Mouse (Mus musculus): ENCODE measurements around the gene Cyp4f15.
"Not testable (repeated sequence)": the region's sequence is repeated elsewhere in the genome, so short reads cannot be mapped to it uniquely, and the experiment has no call there.

The Cyp4f15 gene

DNA sequence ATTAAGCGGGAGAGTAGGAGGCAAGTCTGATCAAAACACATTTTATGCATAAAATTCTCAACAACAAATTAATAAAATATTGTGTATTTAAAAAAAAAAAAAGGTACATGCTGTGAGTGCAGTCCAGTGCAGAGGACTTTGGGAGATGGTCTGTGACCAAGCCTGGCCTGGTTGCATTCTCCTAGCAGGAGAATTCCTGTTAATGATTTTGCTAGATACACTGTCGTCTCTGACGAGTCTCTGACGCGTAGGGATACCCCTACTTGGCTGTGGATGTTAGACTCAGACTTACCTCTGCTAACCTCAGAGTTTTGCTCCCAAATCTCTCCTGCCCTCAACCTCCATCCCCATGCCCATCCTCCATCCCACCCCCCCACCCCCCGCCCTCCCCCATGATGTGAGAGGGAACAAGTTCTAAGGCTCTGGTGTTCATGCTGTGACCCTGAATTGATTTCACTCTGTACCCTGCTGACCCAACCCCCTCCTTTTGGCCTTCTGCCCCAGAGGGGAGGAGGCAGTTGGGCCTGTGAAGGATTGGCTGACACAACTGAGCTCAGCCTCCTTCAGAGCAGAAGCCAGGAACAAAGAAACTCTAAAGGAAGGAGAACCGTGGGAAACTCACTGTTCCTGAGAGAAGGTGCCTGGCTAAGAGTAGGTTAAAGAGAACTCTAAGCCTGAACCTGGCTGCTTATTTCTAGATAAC, at the start of gene Cyp4f15:
Gene Cyp4f15, plus strand, starts transcription at position 580 of the 703 bp plus-strand sequence.
- no peak for DNase-seq (ENCODE audit: low read depth, low spot score)

DNA sequence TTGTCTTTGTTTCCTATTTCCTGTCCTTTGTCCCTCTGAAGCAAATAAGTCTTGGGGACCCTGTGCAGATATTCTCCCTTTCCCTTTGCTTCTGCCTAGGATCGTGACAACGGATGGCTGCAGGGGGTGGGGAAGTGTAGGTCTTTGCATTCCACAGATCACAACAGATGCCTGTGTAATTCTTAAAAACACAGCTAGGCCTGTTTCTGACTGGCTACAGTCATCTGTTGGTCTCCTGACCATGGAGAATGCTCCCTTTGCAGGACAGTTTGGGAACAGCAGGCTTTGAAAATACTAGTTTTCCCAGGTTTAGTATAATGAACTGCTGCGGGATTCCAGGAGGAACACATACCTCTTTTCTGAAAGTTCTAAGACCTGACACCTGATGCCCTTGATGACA, 49.1 kb upstream of the Cyp4f15 start:
- DNase-seq (ENCODE audit: low read depth, low spot score) = no peak

DNA sequence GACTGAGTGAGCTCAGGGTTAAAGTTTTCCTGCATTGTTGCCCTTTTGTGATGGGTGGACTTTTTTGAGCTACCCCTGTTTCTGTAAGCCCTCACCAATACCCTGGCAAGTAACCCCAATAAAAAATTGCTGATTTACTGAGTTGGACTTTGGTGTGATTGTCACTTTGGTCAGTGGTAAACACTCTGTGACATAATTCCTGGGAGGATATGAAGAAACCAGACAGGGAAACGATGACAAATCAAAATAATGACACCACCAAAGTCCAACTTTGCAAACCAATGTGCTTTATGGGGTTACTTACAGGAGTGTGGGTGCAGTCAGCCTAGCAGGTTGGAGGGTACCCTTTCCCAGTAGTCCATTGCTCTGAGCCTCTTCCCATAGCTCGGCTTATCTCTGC, 48.3 kb upstream of the Cyp4f15 start:
- no peak for DNase-seq (ENCODE audit: low read depth, low spot score)

DNA sequence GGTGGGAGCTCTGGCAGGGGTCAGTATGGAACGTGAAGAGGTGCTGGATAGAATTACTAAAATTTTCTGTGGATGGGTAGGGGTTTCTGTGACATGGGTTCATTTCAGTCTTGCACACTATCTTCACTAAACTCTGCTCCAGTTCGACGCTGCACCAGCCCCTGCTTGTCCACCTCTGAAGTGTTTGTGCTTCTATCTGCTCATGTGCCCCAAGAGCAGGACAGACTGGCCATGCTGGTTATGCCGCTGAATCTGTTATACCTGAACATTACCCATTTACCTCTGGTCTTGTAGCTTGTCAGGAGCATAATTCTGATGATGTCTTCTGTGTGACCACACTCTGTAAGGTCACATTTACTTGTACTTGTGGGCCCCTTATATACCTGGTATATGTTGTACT, 38.8 kb upstream of the Cyp4f15 start:
- DNase-seq (ENCODE audit: low read depth, low spot score) = no peak

DNA sequence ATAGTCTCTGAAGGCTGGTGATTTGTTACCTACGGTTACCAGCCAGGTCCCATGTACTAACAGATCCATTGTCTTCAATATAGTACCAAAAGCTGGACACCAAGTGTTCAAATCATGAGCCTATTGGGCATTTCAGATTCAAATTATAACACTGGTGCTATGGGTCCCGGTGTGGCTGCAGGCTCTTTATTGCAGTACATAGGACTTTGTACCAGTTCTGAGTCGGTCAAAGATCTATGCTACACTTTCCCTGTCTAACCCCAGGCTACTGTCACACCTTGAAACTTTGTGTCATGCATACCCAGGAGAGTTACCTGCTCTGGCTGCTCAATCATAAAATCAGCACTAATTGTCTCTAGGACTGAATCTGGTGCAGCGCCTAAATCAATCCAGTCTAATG, 31.6 kb upstream of the Cyp4f15 start:
- DNase-seq (ENCODE audit: low read depth, low spot score) = no peak

DNA sequence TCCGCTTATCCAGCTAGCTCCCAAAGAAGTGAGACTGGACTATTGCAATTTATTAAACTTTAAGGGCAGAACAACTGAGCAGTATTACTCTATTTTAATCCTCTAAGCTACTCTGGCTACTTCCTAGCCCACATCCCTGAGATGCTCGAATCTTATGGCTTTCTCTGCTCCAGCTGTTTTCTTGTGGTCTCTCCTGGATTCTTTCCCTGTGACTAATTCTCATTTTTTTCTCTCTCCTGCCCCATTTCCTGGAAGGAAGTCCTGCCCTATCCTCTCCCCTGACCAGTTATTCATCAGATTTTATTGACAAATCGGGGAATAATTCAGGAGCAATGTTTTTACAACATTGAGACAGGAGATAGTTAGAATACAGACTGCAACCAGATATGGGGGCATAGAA, 28.4 kb upstream of the Cyp4f15 start:
- DNase-seq (ENCODE audit: low read depth, low spot score) = no peak

DNA sequence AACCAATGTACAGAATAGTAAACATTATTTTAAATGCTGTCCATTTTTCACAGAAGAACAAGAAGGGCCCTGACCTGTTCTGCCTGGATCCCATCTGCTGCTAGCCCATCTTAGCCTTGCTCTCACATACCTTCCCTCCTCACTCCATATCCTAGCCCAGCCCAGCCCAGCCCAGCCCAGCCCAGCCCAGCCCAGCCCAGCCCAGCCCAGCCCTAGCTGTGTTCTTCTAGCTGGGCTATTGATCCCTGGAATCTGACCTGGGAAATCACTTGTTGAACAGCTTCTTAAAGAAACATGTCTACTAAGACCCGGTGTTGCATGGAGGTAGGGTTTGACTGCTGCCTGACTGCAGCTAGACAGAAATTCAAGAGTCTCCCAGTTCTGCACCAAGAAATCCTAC, 27.2 kb upstream of the Cyp4f15 start:
- no peak for DNase-seq (ENCODE audit: low read depth, low spot score)

DNA sequence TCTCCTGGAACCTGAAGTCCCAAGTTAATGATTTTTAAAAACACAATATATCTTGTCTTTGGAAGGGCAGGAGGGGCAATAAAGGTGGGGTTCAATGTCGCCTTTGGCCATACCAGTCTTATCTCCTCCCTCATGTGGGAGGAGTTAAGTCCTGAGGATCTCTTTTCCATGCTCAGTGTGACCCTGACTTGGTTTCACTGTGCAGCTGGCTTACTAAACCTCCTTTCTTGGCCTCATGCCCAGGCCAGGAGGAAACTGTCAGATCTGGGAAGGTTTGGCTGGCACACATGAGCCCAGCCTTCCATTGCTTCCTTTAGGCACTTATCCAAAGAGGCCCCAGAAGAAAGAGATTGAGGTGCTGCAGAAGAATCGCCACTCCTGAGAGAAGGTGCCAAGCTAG, 26.7 kb upstream of the Cyp4f15 start, which contains the start of gene Cyp4f40:
Gene Cyp4f40, plus strand, starts transcription at position 189 of the 400 bp plus-strand sequence.
- DNase-seq (ENCODE audit: low read depth, low spot score) = no peak

DNA sequence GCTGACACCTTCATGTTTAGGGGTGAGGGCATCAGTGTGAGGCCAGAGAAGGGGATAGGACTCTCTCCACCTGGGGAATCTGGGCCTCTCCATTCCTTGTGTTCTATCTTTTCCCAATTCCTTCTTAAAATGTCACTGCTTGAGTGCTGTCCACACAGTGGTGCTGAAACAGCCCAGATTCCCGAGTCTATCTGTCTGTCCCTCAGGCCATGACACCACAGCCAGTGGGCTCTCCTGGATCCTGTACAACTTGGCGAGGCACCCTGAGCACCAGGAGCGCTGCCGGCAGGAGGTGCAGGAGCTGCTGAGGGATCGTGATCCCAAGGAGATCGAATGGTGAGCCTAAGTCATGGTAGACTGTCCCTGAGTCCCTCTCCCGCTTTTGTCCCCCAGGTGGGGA, 11.5 kb upstream of the Cyp4f15 start:
- no peak for DNase-seq (ENCODE audit: low read depth, low spot score)

DNA sequence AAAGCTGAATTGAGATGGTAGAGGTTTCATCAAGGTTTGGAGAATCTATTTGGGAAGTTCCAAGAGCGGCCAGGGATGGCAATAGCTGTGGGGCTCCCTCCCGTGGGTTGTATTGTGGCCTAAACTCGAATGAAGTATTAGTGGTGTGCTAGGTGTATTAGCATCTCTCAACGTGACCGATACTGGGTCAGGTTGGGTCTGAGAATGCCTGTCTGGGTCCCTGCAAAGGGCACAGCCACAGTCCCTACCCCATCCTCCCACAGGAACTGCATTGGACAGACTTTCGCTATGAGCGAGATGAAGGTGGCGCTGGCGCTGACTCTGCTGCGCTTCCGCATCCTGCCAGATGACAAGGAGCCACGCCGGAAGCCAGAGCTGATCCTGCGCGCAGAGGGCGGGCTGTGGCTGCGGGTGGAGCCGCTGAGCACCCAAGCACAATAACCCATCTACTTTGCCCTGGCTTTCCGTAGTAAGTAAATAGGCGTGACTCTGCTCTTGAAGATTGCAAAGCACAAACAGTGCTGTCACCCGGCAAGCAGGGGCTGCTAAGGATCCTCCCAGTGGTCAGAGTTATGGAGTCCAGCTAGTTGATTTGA, 9.3 kb upstream of the Cyp4f15 start:
- no peak for DNase-seq (ENCODE audit: low read depth, low spot score)

DNA sequence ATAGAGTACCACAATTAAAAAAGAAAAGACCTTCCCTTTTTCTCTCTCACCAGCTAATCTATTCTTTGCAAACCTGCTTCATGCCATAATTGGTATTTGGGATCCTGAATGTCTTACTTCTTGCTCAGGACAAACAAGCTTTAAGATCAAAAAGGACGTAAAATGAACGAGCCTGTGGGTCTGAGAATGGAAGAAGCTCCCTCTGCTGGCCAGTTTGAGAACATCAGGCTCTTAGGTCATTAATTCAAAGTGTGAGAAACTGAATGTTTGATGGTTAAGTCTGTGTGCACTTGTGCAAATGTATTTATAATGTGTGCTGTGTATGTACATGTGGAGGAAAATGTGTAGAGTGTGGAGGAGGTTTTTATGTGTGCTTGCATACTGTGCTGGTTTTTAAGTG, 5.0 kb upstream of the Cyp4f15 start:
- DNase-seq (ENCODE audit: low read depth, low spot score) = peak; percentile 38

DNA sequence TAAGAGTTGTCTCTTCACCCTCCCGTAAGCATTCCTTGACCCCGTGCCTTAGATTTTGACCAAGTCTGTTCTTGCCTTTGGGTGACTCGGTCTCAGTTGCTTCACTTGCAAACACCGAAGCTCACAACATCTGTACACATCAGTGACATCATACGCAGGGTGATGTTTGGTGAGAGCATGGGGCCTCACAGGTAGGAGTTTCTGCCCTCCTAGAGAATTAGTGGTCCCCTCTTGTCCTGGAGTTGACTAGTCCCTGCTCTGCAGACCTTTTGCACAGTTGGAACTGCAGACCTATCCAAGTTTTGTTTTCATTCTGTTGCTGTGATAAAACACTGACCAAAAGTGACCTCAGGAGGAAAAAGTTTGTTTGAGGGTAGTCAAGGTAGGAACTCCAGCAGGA, 1.3 kb downstream of the Cyp4f15 start:
- no peak for DNase-seq (ENCODE audit: low read depth, low spot score)

DNA sequence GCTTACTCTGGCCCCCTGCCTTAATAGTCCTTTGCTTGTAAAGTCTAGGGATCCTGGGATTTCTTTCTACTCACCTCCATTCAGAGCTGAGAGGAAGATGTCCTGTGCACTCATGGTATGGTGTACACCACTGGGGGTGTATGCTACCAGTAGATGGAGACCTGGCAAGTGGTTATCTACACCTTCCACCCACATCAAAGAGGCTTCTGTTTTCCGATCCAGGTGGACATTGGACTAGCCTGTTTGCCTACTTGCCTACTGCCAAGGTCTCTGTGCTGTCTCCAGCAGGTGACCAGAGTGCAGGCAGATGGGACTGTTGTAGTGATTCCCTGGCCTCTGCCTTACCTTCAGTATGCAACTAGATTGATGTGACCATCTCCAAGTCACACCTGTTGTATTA, 5.5 kb downstream of the Cyp4f15 start:
- DNase-seq (ENCODE audit: low read depth, low spot score) = no peak

DNA sequence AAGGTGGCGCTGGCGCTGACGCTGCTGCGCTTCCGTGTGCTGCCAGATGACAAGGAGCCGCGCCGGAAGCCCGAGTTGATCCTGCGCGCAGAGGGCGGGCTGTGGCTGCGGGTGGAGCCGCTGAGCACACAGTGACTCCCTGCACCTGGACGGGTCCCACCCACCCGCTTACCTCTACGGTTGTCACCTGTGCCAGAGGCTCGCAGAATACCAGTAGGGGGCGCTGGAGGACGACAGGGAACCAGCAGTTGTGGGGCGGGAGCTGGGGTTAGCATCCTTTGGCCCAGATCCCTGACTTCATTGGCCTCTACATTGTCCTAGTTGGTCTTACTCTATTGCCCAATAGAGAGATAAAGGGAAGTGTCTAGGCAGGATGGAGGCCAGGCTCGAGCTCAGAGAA, 17.4 kb downstream of the Cyp4f15 start:
- no peak for DNase-seq (ENCODE audit: low read depth, low spot score)

DNA sequence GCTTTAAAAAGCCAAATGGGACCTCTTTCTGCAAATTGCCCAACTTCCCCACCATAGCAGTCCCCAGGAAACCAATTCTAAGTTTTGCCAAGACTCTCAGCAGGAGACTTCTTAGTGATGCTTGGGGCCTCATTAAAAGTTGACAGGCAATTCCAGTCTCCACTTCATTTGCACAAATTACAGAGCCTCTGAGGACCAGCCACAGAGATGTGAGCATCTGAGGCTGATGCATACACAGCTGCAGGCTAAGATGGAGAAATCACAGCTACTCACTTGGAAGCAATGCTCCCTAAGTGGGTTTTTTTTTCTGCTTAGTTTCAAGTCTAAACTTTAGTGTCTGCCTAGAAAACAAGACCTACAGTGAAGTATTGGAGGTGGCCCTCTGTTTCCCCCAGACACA, 25.1 kb downstream of the Cyp4f15 start:
- not testable (repeated sequence) for DNase-seq (ENCODE audit: low read depth, low spot score)

DNA sequence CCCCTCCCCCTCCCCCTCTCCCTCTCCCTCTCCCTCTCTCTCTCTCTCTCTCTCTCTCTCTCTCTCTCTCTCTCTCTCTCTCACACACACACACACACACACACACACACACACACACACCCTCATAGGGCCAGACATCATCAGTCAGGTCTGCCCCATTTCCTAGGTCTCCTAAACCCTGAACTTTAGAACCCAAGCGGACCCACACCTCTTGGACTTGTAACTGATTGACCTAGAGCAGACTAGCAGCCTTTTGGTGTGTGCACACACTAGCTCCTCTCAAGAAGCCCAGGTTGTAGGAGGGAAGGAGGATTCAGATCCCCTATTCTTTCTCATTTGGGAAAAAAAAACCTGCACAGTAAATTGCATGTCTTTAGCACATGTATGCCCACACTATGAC, 36.7 kb downstream of the Cyp4f15 start:
- not testable (repeated sequence) for DNase-seq (ENCODE audit: low read depth, low spot score)

DNA sequence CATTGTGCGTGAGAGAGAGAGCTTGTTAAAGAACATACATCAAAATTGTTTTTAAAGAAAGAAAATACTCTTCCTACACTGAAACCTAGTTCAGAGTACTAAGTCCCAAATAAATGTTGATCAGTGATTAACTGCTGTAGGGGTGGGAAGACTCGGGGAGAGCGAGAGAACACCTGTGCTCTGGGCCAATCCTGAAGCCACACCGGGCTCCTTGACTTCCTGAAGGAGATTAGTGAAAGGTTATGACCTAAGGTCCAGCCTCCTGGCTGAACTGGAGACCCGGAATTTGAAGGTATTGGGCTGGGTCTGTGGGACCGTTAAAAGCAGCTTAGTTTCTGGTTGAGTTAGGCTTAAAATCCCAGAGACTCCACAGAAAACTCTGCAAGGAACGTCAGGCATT, 37.3 kb downstream of the Cyp4f15 start:
- DNase-seq (ENCODE audit: low read depth, low spot score) = no peak

DNA sequence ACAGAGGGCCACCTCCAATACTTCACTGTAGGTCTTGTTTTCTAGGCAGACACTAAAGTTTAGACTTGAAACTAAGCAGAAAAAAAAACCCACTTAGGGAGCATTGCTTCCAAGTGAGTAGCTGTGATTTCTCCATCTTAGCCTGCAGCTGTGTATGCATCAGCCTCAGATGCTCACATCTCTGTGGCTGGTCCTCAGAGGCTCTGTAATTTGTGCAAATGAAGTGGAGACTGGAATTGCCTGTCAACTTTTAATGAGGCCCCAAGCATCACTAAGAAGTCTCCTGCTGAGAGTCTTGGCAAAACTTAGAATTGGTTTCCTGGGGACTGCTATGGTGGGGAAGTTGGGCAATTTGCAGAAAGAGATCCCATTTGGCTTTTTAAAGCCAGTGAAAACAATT, 40.9 kb downstream of the Cyp4f15 start:
- not testable (repeated sequence) for DNase-seq (ENCODE audit: low read depth, low spot score)

DNA sequence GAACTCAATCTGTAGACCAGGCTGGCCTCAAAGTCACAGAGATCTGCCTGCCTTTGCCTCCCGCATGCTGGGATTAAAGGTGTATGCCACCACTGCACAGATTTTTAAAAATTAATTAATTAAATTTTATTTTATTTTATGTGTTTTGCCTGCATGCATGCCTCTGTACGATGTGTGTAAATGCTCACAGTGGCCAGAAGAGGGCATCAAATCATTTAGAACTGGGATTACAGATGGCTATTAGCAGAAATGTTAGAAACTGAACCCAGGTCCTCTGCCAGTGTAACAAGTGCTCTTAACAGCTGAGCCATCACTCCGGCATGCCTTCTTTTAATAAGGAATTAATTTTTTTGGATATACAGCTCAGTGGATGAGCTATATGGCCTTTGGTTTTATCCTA, 43.6 kb downstream of the Cyp4f15 start:
- DNase-seq (ENCODE audit: low read depth, low spot score) = no peak

DNA sequence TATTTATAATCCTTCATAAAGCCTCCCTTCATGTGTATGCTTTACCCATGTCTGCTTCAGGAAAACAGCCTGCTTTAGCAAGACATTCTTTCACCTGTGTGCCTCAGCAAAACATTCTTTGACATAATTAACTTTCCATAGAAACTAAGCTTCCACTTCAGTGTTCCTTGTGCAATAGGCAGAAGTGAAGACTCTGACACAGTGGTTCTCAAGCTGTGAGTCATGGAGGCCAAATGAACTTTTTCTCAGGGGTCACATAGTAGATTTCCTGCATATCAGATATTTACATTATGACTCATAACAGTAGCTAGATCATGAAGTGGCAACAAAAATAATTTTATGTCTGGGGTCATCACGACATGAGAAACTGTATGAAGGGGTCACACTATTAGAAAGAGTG, 53.0 kb downstream of the Cyp4f15 start:
- no peak for DNase-seq (ENCODE audit: low read depth, low spot score)

DNA sequence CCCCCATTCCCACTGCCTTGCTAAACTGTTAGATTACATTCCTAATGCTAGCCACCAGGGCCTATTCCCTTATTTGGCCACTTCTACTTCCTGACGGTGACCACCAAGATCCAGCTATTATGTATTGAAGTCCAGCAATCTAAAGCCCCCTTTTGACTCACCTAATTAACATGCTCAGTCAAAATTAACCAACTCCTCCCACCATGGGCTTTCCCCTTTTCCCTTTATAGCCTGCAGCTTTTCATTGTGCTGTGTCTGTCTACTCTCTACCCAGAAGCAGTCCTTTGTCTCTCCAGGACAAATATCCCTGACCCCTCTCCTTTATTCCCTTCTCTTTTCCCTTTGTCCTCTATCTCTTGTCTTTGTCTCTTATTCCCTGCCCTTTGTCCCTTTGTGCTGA, 55.6 kb downstream of the Cyp4f15 start:
- no peak for DNase-seq (ENCODE audit: low read depth, low spot score)

DNA sequence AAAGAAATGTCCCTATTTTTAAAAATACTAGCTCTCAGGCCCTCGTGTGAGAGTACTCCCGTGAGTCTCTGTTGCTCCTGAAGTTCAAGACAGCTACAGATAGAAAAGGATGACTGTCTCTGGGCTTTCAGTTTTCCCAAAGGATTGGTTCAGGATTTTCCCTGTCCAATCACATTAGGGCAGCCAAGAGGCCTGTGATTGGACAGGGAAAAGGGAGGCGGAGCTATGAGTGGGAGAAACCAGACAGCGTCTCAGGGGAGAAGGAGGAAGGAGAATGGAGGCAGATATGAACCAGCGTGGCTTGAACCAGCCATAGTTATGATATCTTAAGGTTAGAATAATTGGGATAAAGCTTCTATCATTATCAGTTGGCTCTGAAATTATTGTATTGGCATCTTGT, 65.2 kb downstream of the Cyp4f15 start:
- DNase-seq (ENCODE audit: low read depth, low spot score) = no peak

All from c-Kit-negative CD71-positive TER-119-positive erythroid progenitor cells, embryonic 14.5 days (primary cell).